Mouse (Mus musculus) kidney, postnatal 4 days (tissue): ENCODE data around the gene Tbk1.

Source experiments
- DNase-seq, 2 experiments: peaks; one replicate each; pipeline ENCODE4 v3.0.0; 2021; ENCODE audit warnings: mixed read lengths in 2 of 2

Gene Tbk1

DNA sequence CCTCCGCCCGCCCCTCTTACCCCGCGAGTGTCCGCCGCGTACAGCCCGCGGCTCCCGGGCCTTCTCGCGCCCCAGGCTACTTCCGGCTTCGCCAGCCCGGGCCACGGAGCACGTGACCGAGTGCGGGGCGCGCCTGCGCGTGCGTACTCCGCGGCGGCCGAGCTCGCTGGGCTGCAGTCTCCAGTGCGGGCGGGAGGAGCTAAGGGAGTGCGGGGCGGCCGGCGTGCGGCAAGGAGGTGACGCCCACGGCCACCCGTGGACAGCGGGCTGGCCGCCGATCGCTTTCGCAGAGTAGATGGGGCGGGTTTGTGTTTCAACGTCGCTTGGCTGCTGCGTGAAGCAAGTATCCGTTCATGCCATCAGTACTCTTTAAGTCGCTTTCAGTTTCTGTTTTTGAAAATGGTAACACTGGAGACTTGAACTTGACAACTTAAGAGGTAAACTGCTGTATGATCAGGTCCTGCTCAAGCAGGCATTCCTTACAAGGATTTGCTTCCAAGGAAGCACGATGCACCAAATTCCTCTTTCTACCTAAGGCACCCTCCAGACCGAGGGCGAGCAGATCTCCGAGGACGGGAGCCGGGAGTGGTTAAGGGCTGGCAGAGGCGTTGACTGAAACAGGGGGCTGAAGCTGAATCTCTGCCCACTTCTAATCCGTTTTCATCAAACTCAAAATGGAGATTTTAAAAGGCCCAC is at the start of gene Tbk1:
TSS of gene Tbk1 (minus strand) at position 113 of the 696 bp plus-strand sequence.
- DNase-seq, result peak; percentile 93 to 97

DNA sequence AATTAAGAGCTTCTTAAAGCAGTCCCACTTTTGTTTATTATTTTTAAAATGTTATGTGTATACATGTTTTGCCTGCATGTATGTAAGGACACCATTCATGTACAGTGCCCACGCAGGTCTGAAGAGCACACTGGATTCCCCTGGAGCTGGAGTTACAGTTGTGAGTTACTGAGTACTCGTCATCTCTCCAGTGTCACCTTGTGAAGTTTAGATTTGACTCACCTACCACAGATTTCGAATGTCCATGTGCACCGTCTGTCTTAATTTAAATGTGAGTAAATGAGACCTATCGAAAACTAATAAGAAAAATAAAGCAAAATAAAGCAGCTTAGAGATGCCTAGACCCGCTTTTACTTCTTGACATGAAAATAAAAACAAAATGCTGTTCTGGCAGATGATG is 49.7 kb upstream of the Tbk1 start:
- no peak for DNase-seq

DNA sequence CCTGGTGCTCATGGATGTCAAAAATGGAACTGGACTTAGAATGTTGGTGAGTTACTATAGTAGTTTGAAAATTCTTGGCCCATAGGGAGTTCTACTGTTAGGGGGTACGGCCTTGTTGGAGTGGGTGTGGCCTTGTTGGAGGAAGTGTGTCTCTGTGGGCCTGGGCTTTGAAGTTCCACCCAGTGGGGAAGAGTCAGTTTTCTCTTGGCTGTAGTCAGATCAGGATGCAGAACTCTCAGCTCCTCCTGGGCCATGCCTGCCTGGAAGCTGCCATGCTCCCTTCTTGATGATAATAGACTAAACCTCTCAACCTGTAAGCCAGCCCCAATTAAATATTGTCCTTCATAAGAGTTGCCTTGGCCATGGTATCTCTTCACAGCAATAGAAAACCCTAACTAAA is 47.6 kb upstream of the Tbk1 start:
- DNase-seq, result no peak

DNA sequence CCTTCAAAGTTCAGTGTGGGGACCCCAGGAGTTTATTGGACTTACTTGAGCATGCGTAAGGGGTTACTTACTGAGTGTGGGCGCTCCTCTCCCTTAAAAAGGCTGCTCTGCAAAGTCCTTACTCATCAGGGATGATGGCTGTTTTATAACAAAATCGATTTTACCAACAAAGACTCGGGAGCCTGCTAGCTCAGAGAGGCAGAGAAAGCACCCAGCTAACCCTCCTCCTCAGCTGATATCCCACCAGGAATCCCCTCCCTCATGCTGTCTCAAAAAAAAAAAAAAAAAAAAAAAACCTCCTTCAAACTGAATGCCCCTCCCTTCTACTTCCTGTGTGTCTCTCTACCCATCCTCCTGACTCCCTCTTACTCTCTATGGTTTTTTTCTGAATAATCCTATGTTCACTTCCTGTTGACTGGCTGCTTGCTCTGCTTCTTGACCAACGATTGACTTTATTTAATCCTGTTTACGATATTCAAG is 42.0 kb upstream of the Tbk1 start:
- DNase-seq, result no peak

DNA sequence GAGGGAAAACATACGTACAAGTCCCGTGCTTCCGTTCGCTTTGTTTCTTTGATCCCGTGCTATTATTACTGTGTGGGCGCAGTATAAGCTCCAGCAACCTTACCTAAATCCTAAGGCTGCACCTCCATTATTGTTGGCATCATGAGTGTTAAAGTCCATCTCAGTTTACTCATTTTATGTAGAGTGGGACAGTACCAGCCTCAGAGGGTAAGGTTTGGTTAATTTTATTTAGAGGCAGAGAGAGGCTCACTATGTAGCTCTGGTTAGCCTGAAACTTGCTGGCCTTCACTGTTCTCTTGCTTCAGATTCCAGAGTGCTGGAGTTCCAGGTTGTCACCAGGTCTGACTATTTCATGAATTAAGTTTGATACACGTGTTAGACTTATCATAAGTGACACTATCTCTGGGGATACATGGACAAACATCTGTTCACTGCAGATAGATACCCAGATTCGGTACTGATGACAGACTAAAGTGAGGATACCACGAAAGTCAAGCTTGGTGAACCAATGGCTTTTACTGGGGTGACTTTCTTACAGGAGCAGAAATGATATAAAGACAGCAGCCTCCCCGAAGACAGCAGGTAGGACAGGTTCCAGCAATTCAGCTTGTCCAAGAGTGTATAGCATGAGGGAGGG is 40.7 kb upstream of the Tbk1 start:
- DNase-seq, result no peak

DNA sequence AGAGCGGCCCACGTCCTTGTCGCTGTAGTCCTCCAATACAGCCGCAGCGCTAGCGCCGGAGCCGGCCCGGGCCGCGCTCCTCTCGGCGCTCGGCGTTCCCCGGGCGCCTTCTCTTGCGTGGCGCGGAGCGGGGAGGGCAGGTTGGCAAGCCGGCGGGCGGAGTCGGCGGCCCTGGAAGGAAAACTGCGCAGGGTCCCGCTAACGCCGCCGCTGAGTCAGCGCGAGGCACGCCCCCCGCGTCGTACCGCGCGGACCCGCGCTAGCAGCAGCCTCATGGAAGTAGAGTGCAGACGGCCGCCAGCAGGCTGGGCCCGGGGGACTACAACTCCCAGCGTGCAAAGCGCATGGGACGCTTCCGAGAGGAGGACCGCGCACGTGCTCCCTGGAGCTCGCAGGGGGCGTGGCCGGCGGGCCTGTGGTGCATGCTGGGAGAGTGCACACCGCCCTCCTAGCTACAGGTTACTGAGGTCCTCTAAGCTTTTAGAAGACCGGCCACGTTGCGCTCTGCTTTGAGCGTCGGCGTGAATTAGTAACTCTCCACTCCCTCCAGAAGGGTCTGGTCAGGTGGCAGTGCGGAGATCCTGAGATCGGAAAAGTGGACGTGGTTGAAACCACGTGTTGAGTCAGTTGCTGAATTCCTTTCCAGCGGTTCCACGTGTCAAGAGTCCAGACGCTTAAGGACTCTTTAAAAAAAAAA is 39.7 kb upstream of the Tbk1 start, which contains the start of gene Xpot:
TSS of gene Xpot (minus strand) at position 147 of the 697 bp plus-strand sequence.
- peak; percentile 99 for DNase-seq

DNA sequence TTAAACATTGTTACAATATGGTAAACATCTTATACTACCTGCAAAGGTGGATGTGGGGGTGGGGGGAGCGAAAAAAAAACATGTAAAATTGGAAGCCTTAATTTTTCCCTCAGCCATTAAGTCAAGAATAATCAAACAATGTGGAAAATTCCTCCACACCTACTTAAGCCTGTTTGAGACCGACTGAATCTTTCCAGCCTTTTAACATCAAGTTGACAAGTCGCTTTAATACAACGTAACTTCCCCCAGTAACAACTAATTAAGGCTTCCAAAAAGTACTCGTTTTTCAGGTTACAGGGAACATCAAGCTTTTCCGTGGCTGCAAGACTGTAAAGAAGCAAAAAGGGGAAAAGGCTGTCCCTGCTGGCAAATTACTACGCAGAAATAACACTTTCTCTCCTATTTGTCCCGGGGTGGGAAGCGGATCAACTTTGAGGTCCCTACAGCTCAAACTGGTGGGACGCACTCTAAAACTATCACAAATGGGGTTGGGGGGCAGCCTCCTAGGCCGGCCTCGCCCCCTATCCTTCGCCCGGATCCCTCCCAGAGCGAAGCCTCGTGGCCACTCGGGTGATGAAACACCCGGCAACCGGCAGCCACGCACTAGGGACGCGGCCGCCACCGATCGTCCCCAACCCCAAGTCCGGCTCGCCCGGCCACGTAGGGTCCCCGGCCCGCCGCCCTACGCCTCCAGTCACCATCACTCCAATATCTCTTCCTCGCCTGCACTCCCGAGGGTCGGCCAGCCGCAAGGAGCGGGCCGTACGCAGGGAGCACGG is 39.0 kb upstream of the Tbk1 start:
- no peak for DNase-seq

DNA sequence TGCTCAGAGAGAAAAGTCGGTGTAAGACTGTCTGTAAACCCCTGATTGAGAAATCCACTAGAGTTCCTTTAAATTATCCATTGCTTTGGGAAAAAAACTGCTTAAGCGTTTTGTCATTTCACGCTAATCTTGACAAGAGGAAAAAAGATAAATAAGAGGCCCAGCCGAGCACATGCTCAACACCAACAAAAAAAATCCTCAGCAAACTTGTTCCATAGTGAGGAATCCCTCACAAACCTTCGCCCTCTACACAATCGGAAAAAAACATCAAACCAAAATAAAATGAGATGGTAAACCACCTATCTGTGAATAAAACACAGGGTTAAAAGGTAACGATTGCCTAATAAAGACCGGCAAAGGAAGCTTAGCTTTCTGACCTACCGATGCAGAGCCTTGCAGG is 38.4 kb upstream of the Tbk1 start:
- no peak for DNase-seq

DNA sequence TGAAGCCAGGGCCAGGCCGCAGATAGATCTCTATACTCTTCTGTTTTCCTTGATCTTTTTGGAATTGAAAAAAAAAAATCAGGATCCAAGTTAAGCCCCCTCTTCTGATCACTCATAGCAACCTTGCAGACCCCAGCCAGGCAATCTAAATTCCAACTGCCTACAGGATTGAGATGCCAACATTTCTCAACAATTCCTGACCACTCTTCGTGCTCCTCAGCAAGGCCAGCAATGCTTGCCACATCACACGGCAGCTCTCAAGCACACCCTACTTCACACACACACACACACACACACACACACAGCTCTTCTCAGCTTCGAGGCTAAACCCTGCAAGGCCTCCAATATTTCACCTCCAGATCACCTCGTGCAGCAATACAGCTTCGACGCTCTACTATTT is 37.1 kb upstream of the Tbk1 start:
- no peak for DNase-seq

DNA sequence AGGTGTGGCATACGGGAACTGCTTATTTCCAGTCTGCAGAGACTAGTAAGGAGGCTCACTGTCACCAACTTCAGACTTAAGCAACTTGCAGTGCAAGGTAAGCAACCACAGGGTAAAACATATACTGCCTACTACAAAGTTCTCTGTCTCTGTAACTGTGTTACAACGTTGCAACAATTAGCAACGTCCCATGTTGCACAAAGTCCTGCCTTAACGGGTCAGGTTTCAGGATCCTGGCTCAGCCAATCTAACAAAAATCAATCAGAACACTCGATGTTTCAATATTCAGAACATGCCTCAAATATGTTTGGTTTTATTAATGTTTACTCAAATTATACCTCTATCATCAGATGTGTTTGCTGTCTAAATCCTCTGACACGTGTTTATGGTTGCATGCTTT is 35.8 kb upstream of the Tbk1 start:
- no peak for DNase-seq

DNA sequence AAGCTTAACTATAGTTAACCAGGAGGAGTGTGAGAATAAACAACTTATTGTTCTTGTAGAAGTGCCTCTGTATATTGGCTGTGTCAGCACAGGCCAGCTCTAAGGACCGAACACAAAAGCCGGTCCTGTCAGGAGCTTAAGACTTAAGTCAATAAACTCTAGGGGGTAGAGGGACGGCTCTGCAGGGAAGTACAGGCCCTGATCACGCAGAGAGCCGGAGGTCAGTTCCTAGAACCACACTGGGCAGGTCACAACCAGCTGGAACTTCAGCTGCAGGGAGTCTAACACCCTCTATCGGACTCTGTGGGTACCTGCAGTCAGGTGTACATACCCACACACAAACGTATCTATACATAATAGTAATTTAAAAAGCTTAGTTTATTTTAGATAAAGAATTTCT is 29.3 kb upstream of the Tbk1 start:
- no peak for DNase-seq

DNA sequence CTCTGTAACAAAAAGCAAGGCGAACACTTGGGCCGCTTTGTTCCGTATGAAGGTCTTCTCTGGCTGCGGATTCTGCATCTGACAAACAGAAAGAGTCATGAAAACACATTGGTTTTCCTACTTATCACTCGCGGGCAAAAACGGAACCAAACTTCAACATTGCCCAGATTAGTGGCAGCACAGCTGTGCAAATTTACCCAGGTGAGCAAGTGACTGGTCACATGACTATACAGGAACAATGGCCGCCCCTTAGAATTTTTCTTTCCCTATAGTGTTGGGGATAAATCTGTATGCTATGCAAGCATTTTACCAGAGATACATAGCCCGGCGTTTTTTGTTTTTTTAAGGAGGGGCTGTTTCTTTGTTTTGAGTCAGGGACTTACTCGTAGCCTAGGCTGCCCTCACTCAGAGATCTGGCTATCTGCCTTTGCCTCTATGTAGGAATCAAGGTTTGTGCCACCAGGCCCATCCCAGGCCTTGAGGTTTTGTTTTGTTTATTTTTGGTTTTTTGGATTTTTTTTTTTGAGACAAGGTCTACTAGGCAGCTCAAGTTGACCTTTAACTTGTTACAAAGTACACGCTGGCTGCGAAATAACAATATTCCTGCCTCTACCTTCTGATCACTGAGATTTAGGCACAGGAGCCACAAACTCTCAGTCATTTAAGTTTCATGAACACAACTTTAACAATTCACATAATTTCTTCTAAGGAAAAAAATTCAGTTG is 28.7 kb upstream of the Tbk1 start:
- DNase-seq, result no peak

DNA sequence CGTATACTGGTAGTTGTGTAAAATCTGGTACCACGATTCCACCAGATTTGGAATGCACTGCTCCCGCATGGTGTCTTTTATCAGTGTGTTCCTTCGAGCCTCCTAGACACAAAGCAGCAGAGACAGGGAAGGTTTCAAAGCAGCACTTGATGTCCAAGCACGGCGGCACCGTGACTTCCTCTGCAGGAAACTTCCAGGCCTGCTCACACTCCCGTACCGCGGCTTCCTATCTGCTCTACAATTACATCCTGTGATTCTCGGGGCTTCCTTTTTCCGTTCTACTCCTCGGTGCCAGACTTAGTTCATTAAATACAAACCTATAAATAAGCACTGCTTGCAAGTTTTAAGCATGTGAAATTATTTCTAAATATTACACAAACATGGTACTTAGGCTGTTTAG is 27.0 kb upstream of the Tbk1 start:
- peak; percentile 27 to 59 for DNase-seq

DNA sequence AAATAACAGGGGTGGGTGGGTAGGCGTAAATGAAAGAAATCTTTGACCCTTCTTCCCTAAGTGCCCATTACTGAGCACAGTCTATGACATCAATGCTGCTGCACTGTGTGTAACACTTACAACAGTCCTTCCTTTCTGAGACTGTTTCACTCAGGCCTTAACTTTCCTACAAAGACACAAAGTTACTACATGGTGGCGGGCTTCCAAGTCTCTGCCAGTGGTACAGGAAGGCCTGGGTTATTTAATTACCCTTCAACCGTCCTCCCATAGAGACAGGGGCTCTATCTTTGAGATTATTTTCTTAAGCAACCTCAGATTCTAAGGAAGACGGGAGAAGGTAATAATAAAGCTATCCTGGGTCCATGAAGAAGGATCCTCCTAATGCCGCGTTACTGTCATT is 25.9 kb upstream of the Tbk1 start:
- DNase-seq, result no peak

DNA sequence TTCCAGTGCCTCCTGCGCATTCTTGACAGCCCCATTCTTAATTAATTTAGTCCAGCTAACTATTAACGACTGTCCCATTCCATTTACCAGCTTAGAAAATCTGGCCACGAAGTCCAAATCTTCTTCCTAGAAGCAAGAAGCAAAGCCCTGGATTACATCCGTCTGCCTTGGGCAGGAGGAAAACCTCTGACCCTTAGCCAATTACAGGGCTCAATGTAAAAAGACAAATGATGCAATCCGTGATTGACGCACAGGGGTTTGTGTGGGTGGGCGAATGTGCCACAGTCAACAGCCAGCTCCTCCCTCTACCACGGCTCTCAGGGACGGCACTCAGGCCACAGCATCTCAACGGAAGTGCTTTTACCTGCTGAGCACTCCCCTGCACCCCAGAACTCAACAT is 25.0 kb upstream of the Tbk1 start:
- no peak for DNase-seq

DNA sequence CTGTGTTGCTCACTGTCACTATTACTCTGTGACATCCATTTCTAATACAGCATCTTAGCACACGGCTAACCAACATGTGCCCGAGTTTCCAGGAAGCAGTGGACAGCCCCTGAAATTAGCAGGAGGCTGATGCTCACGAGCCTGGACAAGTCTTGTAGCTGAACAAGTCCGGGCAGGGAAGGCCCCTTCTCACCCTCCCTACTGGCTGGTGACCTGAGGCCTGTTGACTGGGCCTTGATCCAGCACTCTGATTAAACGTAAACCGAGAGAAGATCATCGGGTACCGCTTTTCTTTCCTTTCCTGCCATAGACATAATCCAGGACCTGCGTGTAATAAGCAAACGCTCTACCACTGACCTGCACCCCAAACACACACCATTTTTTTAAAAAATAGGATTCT is 21.6 kb upstream of the Tbk1 start:
- no peak for DNase-seq

DNA sequence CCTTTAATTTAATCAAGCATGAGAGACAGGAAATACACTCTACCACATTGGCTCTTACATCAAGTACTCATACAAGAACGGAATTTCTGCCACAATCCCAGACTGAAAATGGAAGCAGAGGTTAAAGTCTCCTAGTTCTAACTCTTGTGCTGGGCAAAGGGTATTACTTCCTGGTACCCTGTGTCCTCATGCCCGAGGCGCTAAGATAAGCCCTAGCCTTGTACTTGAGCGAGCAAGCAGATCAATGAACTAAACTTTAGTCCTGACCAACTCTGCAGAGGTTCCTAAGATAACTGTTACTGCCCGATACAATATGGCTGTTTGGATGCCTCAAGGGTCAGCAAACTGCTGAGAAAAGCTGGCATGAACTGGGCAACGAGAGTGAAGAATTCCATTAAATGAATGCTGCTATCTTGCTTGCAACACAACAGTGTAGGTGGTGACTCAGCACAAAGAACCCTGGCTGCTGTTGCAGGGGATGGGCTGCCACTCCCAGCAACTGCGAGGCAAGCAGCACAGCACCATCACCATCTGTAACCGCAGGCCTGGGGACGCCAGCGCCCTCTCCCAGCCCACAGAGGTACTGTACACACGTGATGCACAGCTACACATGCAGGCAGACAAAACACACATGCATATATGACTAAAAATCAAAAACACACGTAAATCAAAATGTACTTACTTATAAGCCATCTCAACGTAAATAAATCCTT is 18.2 kb upstream of the Tbk1 start:
- DNase-seq, result no peak

DNA sequence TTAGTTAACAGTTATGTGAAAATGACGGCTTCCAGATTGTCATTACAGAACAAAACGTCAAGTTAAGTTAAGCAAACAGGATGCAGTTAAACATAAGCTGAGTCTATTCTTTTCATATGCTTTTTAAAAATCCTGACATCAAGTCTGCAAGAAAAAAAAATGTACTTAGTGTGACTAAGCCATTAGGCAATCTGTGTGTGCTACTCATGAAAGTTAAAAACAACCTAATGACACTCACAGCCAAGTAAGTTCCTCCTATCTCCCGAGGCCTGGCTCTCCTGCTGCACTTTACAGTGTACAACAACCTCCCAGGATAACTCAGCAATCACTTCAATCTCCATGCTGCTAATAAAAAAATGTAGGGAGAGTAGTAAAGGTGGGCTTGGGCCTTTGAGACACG is 17.0 kb upstream of the Tbk1 start:
- no peak for DNase-seq

DNA sequence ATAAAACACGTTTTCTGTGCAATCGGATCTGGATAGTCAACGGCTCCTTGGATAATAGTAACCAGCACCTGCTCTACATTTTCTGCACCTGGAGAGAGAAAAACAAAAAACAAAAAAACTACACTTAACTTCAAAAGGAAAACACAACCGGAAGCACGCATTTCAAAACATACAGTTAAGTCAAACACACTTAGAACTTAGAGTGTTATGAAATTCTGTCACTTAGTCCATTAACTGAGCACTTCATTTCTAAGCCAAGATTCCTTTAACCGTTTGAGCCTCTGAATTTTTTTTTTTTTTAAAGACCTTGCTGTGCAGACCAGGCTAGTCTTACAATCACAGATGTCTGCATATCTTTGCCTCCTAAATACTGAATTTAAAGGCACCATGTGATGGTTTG is 14.7 kb upstream of the Tbk1 start:
- no peak for DNase-seq

DNA sequence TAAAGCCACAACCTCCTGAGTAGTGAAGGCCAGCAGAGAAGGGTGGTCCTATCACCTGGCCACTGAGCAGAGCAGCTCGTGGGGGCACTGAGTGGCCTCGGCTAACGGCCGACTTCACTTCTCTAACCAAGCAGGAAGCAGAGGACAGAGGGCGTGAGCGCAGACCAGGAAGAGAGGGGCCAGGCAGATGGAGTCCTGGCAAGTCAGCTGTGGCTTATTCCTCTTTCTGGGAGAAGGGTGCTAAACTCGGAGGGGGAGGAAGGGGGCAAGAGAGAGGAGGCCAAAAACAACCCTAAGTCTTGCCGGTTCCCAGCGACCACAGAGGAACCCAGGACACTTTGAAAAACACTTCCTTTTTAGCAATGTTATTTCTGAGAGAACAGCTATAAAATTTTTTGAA is 10.0 kb upstream of the Tbk1 start:
- no peak for DNase-seq

DNA sequence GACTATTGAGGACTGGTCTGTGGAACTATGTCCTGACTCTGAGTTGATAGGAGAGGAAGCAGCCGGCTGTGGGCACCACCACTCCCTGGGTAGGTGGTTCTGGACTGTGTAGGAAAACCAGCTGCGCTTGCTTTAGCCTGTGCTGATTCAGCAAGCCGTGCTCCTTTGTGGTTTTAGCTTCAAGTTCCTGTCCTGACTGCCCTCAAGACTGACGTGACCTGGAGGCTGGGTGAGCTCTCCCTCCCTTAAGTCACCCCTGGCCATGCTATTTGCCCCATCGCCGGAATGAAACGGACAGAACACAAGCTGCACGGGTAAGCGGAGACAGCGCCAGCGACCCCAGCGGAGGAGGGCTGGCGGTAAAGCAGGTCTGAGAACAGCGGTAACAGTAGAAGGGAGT is 4.5 kb upstream of the Tbk1 start:
- DNase-seq, result peak; percentile 17 to 45

DNA sequence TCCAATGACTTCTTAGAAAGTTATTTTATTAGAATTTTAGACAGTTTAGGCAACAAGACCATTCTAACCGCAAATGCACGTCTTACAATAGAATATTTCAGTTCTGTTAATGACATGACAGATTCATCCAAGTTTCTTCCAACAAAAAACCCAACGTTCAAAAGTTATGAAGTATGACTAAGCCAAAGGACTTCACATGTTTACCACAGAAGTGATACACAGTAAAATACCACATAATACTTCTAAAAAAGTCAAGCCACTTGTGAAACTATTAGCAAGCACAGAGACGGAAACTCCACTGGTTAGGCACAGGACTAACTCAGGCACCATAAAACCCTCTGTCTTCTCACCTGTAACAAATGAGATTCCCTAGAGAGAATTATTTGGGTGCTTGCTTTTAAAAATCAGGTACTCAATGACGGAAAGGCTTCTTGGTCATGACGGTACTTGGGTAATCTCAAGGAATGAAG is 819 bp upstream of the Tbk1 start:
- no peak for DNase-seq
